Mouse (Mus musculus) macrophage (primary cell): ENCODE measurements around the gene 1700016C15Rik. TPM values are rescaled to one million over a fixed set of nuclear protein-coding genes. Genes with fewer than 3 reads are reported as not detected.

Source experiments
- H3K27ac ChIP-seq: fragments of 350-480 bp; formaldehyde crosslinking; 2 replicates; pipeline ENCODE4 v1.9.0; 2021
- H3K36me3 ChIP-seq: fragments of 350-480 bp; formaldehyde crosslinking; 2 replicates; pipeline ENCODE4 v1.9.0; 2021; ENCODE audit errors: inconsistent target
- H3K4me3 ChIP-seq: fragments of 350-480 bp; formaldehyde crosslinking; 2 replicates; pipeline ENCODE4 v1.9.0; 2021; ENCODE audit errors: inconsistent target
- H3K79me2 ChIP-seq: fragments of 350-480 bp; formaldehyde crosslinking; 2 replicates; pipeline ENCODE4 v1.9.0; 2021; ENCODE audit errors: inconsistent target
- WGBS: methylation state at CpG from one replicate; pipeline ENCODE4 v1.1.7; 2026; ENCODE audit warnings: inconsistent platforms; ENCODE audit not compliant: missing documents; 5-methylcytosine and 5-hydroxymethylcytosine counted together
- polyA plus RNA-seq: library from polyadenylated mRNA; stranded (reverse); fragments of 250-400 nt; gene quantifications from 3 replicates; pipeline ENCODE4 v1.2.4, GENCODE M21; 2018; ENCODE audit warnings: inconsistent platforms
- total RNA-seq, 78 experiments: library from RNA; depleted of rRNA; stranded (reverse); fragments of 250-400 nt; gene quantifications; 1 replicate in 9 of 78; 2 replicates in 24 of 78; 3 replicates in 43 of 78; 4 replicates in 2 of 78; pipeline ENCODE4 v1.2.4; 2018; ENCODE audit warnings: inconsistent platforms in 56 of 78

Gene 1700016C15Rik
- not detected for total RNA-seq (2018; cell fraction: chromatin; rRNA removed)
- not detected for total RNA-seq (2018; cell fraction: cytosol; rRNA removed)
- not detected for total RNA-seq (2018; cell fraction: nucleus; rRNA removed)
- not detected in 3 replicates for polyA plus RNA-seq

DNA sequence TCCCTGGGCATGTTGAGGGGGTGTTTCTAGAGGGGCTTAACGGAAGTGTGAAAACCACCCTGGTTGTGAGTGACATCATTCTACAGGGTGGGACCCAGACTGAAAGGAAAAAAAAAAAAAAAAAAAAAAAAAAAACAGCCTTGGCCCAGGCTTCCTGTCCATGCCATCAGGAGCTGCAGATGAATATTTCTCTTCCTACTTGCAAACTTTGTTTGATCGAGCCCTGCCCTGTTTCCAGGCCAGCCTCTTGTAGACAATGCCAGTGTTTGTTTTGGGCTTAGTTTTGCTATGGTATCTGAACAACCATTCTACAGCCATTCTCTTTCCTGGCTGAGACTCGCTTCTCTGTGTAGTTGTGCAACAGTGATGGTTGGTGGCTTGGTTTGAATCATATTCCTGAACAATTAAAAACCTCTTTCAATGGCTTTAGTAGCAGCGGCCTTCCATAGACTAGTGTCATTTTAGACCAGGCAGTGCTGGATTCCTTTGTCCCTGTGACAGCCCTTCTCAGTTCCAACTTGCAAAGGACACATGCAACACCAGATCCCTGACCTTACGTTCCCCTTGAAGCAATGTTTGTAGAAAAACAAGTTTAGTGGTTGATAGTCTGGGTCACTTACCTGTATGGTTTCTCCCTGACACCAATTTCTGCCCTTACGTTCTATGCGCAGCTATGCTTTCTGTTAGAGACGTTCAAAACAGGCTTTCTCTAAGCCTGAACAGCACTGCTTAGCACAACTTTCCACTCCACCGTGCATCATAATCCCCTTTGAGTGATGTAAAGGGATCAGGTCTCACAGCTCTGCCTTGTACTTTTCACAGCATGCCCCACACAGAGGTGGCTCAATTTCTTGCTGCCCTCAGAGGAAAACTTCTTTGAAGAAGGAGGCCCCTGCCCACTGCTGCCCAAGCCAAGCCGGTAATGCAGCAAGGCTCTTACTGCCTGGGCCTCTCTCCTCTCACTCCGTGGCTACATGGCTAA is at the start of gene 1700016C15Rik:
Gene 1700016C15Rik, plus strand, starts transcription at position 772 of the 982 bp plus-strand sequence.
- 87% methylated on average over 10 of the region's 11 CpGs for WGBS
- no peaks in the 10 kb centered on the region for H3K79me2 ChIP-seq
- no peaks in the 10 kb centered on the region for H3K36me3 ChIP-seq
- no peak within 1 kb of the TSS for H3K27ac ChIP-seq
- H3K4me3 ChIP-seq: no peak within 1 kb of the TSS

DNA sequence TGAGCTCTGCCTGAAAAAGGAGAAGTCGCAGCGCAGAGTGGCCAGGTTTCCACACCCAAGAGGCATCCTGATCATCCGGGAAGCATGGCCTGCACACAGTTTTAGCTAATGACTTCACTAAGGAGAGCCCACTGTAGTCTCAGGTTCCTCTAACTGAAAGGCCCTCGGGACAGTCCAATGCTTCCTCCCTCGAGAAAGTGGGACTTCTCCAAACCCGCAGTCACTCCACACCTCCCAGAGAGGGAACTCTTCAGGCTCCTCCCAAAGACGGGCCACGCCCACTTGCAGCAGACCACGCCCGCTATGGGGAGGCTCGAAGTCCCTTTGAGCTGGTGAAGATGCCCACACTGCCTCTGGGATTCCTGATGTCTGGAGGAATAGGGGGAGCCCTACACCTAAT is 48.4 kb upstream of the 1700016C15Rik start:
- WGBS: 19% methylated on average over 11 of the region's 11 CpGs
- no peak overlapping the region for H3K4me3 ChIP-seq
- H3K27ac ChIP-seq: no peak overlapping the region
- H3K79me2 ChIP-seq: no peaks in the 10 kb centered on the region
- H3K36me3 ChIP-seq: no peaks in the 10 kb centered on the region

DNA sequence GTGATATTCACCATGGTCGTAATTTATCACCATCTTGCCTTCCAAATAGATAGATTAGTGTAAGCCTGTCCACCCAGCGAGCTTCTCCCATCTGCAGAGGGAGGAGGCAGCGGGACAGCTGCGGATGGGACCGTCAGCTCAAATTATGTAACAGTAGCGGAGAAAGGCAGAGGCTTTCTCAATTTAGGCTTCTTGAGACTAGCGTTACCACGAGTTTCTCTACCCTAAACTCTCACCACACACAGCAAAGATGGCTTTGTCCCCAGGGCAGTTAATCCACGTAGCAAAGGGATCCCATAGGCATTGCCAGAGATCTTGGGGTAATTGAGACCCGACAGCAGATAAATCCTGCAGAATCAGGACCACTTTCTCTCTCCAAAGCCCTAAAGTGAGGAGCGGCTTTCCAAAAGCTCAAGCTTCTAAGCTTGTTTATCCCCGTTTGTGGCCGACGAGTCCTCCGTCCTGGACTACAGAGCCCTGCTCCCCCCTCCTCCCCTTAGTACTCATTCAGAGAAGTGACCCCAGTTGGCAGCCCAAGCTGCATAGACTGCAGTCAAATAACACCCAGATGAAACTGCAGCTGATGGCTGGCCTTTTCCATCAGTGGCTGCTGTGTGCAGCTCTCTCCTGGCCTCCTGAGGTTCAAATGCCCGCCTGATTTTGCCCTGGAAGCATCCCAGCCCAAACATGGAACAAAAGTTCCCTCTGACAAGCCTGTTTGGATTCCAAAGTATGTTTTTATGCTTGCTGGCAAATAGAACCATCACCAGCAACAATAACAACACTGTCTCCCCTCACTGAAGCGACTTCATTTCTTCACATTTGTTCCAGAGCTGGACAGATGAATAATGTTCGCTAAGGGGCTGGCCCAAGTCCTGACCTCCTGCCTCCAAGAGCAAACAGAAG is 45.4 kb upstream of the 1700016C15Rik start:
- H3K4me3 ChIP-seq: no peak overlapping the region
- 71% methylated on average over 18 of the region's 18 CpGs for WGBS
- H3K79me2 ChIP-seq: no peaks in the 10 kb centered on the region

DNA sequence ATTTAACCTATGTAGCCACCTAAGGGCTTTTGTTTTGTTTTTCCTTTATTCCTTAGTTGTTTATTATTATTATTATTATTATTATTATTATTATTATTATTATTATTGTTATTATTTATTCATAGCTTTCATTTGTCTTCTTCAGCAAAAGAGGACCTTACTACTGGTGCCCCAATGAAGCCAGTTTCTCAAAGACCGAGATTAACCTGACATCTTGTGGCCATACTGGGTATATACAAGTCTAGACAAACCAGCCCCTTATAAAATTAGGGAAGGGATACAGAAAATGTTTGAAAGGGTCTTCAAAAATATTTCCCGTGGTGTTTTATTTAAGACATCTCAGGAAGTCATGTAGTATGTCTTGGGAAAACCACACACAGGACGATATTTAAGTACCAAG is 44.7 kb upstream of the 1700016C15Rik start:
- no peak overlapping the region for H3K4me3 ChIP-seq
- no peaks in the 10 kb centered on the region for H3K79me2 ChIP-seq
- no peak overlapping the region for H3K27ac ChIP-seq
- no peaks in the 10 kb centered on the region for H3K36me3 ChIP-seq
- WGBS: 5% methylated on average over 3 of the region's 3 CpGs

More for the DNA sequence above, 45.4 kb upstream of the 1700016C15Rik start:
- Histone ChIP-seq H3K27ac (no peak overlapping the region), H3K36me3 (no peaks in the 10 kb centered on the region)

DNA sequence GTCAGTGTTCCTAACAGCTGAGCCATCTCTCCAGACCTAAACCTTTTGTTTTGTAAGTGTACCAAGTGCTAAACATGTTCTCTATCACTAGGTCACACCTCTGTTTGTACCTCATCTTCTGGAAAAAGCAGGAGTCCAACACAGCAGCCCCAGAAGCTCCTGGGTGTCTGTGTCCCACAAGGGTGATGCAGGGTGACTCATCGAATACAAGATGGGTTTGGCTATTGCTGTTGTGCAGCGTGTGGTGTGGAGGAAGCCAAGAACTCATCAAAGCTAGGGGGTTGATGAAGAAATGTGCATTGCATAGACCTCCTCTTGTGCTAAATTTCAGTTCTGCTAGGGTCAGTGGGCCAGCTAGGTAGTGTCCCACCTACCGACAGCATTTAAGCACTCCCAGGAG is 43.5 kb upstream of the 1700016C15Rik start:
- Histone ChIP-seq H3K27ac (no peak overlapping the region), H3K36me3 (no peaks in the 10 kb centered on the region), H3K79me2 (no peaks in the 10 kb centered on the region), H3K4me3 (no peak overlapping the region)
- 50% methylated on average over 3 of the region's 3 CpGs for WGBS

DNA sequence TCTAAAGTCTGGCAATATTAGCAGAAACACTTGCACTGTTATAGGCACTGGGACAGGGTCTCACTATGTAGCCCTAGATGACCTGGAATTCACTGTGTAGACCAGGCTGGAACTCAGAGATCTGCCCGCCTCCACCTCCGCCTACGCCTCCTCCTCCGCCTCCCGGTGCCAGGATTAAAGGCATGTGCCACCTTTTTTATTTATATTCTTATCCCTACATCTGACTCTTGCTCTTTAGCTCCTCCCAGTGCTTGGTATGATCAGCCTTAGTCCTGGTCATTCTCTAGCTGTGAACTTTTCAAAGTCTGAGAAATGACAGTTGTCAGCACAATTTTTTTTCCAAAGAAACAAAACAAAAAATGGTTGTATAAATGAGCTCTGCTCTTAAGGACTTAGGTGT is 42.6 kb upstream of the 1700016C15Rik start:
- WGBS: 91% methylated on average over 5 of the region's 5 CpGs
- Histone ChIP-seq H3K79me2 (no peaks in the 10 kb centered on the region), H3K36me3 (no peaks in the 10 kb centered on the region), H3K4me3 (no peak overlapping the region), H3K27ac (no peak overlapping the region)

DNA sequence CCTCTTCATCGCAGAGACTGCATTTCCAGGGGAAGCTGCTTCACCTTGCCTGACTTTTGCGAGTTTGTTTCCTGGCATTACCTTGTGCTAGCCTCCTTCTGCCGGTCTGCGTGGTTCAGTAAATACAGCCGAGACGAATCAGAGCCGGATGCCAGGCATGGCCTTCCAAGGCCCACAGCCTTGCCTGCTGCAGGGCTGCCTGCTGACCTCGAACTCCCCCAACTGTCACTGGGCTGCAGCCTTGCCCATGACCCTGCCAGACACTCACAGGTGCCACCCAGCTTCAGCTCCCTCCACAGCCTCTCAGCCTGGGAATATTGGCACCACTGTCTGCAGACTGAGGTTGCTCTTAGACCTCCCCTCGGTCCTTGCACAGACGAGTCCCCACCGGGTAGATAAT is 37.1 kb upstream of the 1700016C15Rik start:
- Histone ChIP-seq H3K27ac (no peak overlapping the region), H3K4me3 (no peak overlapping the region), H3K79me2 (no peaks in the 10 kb centered on the region), H3K36me3 (no peaks in the 10 kb centered on the region)
- WGBS: 92% methylated on average over 11 of the region's 11 CpGs

DNA sequence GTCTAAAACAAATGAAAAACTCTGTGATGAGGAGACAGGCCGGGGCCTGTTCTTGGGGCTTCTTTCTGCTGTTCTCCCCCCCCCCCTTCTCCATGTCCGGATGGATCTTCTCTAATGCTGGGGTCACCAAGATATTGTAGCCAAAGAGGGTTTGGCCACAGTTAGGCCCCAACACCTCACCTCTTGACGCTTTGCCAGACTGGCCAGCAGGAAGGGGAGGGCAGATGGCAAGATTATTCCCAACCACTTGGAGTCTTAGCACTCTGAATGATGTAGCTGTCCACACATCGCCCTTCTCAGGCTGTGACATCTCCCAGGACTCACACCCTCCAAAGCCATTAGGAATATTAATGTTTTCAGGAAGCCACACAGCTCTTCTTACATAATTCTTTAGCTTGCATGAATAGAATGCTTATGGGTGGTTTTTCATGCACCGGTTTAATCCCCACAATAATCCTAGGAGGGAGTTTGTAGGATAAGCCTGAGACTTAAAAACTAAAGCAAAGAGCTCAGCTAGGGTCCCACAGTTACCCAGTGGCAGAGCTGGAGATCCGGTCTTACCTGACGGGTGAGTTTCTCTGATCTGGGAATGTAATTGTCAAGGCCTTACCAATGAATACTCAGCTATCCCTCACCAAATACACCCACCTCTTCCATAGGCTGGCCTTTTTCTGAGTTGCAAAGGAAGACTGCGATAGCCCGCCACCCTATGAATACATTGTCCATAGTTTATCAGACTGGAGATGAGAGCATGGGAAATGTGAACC is 35.9 kb upstream of the 1700016C15Rik start:
- Histone ChIP-seq H3K4me3 (no peak overlapping the region), H3K27ac (no peak overlapping the region), H3K79me2 (no peaks in the 10 kb centered on the region), H3K36me3 (no peaks in the 10 kb centered on the region)
- 97% methylated on average over 9 of the region's 9 CpGs for WGBS

DNA sequence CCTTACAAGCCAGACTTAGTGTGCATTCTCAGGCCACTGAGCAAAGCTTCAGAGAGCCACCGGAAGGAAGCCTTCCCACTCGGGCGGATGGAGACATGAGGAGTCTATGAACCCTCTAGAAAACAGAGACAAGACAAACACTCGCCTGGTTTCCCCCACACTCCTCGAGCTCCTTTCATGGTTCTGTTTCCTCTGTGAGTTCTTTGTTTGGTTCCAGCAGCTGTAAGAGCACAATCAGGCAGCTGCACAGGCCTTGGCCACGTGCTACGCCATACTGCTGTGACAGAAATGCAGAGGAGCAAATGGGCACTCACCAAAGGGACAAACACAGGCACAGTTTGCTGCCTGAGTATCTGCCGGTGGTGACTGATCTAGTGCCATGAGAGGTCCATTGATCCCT is 29.1 kb upstream of the 1700016C15Rik start:
- H3K4me3 ChIP-seq: no peak overlapping the region
- no peak overlapping the region for H3K27ac ChIP-seq
- H3K79me2 ChIP-seq: no peaks in the 10 kb centered on the region
- 84% methylated on average over 8 of the region's 8 CpGs for WGBS
- H3K36me3 ChIP-seq: no peaks in the 10 kb centered on the region

DNA sequence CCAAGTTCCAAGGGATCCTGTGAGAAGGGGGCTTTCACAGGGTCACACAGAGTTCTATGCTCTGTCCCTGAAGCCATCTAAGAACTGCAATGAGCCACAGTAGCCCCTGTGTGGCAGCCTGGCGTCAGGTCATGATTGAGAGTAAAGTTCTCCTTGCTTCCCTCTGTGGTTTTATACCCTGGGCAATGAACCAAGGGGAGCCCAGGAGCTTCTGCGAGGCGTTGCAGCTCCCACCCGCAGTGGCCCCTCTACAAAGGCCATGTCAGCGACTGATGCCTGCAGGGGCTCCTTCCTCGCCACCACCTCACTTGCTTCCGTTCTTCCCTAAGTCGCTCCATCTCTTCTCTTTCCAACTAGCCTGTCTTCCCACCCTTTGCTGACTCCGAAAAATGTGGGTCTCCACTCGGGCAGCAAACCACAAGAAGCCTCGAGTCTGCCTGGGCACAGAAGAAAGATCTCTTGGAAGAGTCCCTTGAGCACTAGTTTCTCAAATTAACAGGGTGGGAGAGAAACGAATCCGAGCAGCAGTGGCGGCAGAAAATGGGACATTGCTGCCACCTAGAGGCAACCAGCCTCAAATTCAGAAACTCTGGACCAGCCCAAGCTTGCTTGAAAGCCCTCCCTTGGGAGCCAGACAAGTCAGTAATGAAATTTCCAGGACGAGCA is 27.0 kb upstream of the 1700016C15Rik start:
- Histone ChIP-seq H3K79me2 (no peaks in the 10 kb centered on the region), H3K4me3 (peak overlapping the region; percentile 51), H3K36me3 (no peaks in the 10 kb centered on the region), H3K27ac (peak overlapping the region; percentile 80)
- WGBS: under 1% methylated on average over 15 of the region's 15 CpGs

DNA sequence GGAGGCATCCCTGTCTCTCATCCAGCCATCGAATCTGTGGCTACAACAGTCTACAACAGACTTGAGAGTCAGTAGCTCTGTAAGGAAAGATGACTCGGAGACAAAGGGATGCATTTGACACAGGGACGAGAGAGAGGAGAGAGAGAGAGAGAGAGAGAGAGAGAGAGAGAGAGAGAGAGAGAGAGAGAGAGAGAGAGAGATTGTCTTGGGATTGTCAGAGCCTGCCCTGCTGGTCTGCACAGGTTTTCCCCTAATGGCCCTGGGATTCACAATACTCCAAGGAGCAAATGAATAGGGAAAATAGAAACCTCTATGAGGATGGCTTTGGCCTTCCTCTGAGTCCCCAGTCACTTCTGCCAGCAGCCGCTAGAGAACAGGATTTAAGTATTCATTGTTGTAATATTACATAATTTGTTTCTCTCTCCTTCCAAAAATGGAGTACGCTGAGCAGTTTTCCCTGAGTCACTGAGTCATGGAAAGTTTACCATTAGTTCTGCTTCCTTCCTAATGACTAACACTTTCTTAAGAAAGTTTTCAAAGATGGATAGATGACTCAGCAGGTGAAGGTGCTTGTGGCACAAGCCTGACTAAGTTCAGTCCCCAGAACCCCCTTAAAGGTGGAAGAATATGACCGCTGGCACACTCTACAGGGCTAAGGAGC is 26.3 kb upstream of the 1700016C15Rik start:
- no peaks in the 10 kb centered on the region for H3K79me2 ChIP-seq
- no peaks in the 10 kb centered on the region for H3K36me3 ChIP-seq
- H3K4me3 ChIP-seq: peak overlapping the region; percentile 51; the same call in 1 of the 2 replicates
- 33% methylated on average over 6 of the region's 6 CpGs for WGBS
- H3K27ac ChIP-seq: peak overlapping the region; percentile 80

DNA sequence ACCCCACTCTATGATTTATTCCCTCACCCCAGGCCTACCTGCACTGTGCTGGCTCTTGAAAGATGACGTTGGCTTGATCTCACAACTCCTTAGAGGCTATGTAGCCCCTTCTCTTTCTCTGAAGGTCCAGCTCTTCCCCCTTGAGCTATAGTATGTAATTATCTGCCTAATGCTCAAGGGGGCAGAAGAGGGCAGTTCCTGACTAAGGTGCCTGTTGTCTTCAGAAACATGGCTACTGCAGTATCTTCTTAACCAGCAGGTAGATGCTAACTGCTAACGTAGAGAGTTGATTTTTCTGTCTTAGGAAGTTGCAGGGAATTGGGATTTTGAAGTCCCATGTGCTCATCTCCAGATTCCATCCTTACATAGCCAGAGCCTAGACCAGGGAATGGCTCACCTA is 24.4 kb upstream of the 1700016C15Rik start:
- Histone ChIP-seq H3K27ac (no peak overlapping the region), H3K36me3 (no peaks in the 10 kb centered on the region), H3K79me2 (no peaks in the 10 kb centered on the region), H3K4me3 (no peak overlapping the region)
- 66% methylated on average over 2 of the region's 2 CpGs for WGBS

DNA sequence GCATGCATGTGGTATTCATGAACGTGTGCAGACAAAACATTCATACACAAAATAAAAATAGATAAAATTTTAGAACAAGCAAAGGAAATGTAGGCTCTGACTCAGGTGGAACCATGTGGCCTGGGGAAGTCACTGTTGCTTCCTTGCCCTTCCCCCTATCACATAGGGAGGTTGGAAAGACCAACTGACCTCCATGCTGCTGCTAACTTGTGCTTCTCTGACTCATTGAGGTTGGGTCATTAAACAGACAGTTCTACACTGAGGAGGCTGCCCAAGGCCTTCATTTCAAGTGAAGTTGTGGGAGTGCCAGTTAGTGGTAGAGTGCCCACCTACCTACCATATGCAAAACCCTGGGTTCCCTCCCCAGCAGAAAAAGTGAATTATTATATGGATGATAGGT is 22.0 kb upstream of the 1700016C15Rik start:
- no peaks in the 10 kb centered on the region for H3K79me2 ChIP-seq
- H3K4me3 ChIP-seq: no peak overlapping the region
- no peaks in the 10 kb centered on the region for H3K36me3 ChIP-seq
- 92% methylated on average over 1 of the region's 1 CpGs for WGBS
- H3K27ac ChIP-seq: no peak overlapping the region
